Mouse (Mus musculus) midbrain, postnatal 0 days (tissue): Measurements from ENCODE around the gene Rpl23a. TPM values are rescaled to one million over a fixed set of nuclear protein-coding genes. Genes with fewer than 3 reads are reported as not detected.
A peak's percentile ranks its signal among the peaks of the same experiment; 100 is the strongest.

Experiments
- ATAC-seq: fragments of 200-750 bp; cut with Nextera tagmentation; 2 replicates; pipeline ENCODE4 v1.8.0; 2017; ENCODE audit warnings: moderate number of reproducible peaks, mild to moderate bottlenecking, moderate TSS enrichment, moderate library complexity; ENCODE audit not compliant: low FRiP score
- DNase-seq: peaks from one replicate; pipeline ENCODE4 v3.0.0-alpha.2; 2015; ENCODE audit warnings: low spot score
- H3K27ac ChIP-seq: fragments of 300-500 bp; sonication (generic); 2 replicates; pipeline ENCODE4 v1.5.1; 2014; ENCODE audit warnings: low read depth, mild to moderate bottlenecking, low read length, mixed read lengths
- H3K27me3 ChIP-seq: fragments of 300-500 bp; sonication (generic); 2 replicates; pipeline ENCODE4 v1.6.1; 2014; ENCODE audit warnings: low read length, control low read depth, mixed read lengths; ENCODE audit not compliant: insufficient read depth
- H3K36me3 ChIP-seq: fragments of 300-500 bp; sonication (generic); 2 replicates; pipeline ENCODE4 v1.6.1; 2014; ENCODE audit warnings: low read length, control low read depth, mixed read lengths; ENCODE audit not compliant: insufficient read depth
- H3K4me1 ChIP-seq: fragments of 300-500 bp; sonication (generic); 2 replicates; pipeline ENCODE4 v1.6.1; 2014; ENCODE audit warnings: mild to moderate bottlenecking, control low read depth, antibody characterized with exemption, low read length, mixed read lengths; ENCODE audit not compliant: insufficient read depth
- H3K4me2 ChIP-seq: fragments of 300-500 bp; sonication (generic); 2 replicates; pipeline ENCODE4 v1.6.1; 2014; ENCODE audit warnings: low read depth, mild to moderate bottlenecking, low read length, mixed read lengths; ENCODE audit not compliant: poor library complexity, severe bottlenecking
- H3K4me3 ChIP-seq: fragments of 300-500 bp; sonication (generic); 2 replicates; pipeline ENCODE4 v1.5.1; 2014; ENCODE audit warnings: low read depth, mild to moderate bottlenecking, low read length, moderate library complexity
- H3K9ac ChIP-seq: fragments of 300-500 bp; sonication (generic); replicated peaks from 2 replicates; pipeline ENCODE4 v1.6.1; 2014; ENCODE audit warnings: mild to moderate bottlenecking, low read length, moderate library complexity, mixed read lengths; ENCODE audit not compliant: poor library complexity, severe bottlenecking
- H3K9me3 ChIP-seq: fragments of 300-500 bp; sonication (generic); 2 replicates; pipeline ENCODE4 v1.6.1; 2016; ENCODE audit warnings: low read length, control low read depth
- CTCF ChIP-seq: IDR thresholded peaks from 2 replicates; pipeline ENCODE4 v1.5.1; 2016; ENCODE audit warnings: antibody characterized with exemption, mild to moderate bottlenecking
- WGBS: fragments of 180-500 bp; shearing (Covaris S2); extraction: QIAGEN DNeasy Blood & Tissue Kit; methylation state at CpG from one replicate; pipeline ENCODE4 v1.1.7; 2014; 5-methylcytosine and 5-hydroxymethylcytosine counted together
- polyA plus RNA-seq: library from polyadenylated mRNA; unstranded; fragments of >200 nt; fragmentation: Nextera tagmentation; extraction: Ambion mirVana; gene quantifications from 2 replicates; pipeline ENCODE4 v1.2.1, GENCODE M21; 2015
- total RNA-seq: library from RNA; depleted of rRNA; stranded (reverse); fragments of >200 nt; gene quantifications from 2 replicates; pipeline ENCODE4 v1.2.3, GENCODE M21; 2014

Gene Rpl23a
- total and polyA plus RNA-seq, 2 experiments from 2014 or later = 860 to 863 TPM

- H3K4me1 ChIP-seq = peaks cover 7% of the 10 kb centered on the region; the same call in 1 of the 2 replicates
- WGBS = 88% methylated on average over 19 of the region's 19 CpGs
- H3K27ac ChIP-seq = no peak overlapping the region
- TF ChIP-seq CTCF = no peak
- ATAC-seq = no peak
- H3K27me3 ChIP-seq = no peaks in the 10 kb centered on the region
- no peak overlapping the region for H3K9ac ChIP-seq
- no peaks in the 10 kb centered on the region for H3K36me3 ChIP-seq
- DNase-seq = no peak
- no peaks in the 10 kb centered on the region for H3K9me3 ChIP-seq
- no peak overlapping the region for H3K4me3 ChIP-seq
- no peak overlapping the region for H3K4me2 ChIP-seq
Measured at GRCm38 (mm10) chr11:78172748-78173383, 10.5 kb downstream of the Rpl23a start.

GRCm38 (mm10) chr11:78172034-78172747 is 11.2 kb downstream of the Rpl23a start:
- TF ChIP-seq CTCF = peak; percentile 57
- peak; percentile 38 for DNase-seq
- Histone ChIP-seq H3K27ac (no peak overlapping the region), H3K9ac (no peak overlapping the region), H3K4me1 (peaks cover 4% of the 10 kb centered on the region; the same call in 1 of the 2 replicates), H3K36me3 (no peaks in the 10 kb centered on the region), H3K27me3 (no peaks in the 10 kb centered on the region), H3K4me2 (no peak overlapping the region), H3K9me3 (no peaks in the 10 kb centered on the region), H3K4me3 (no peak overlapping the region)
- ATAC-seq = no peak
- 85% methylated on average over 16 of the region's 16 CpGs for WGBS

- WGBS = 60% methylated on average over 4 of the region's 4 CpGs
- Histone ChIP-seq H3K27ac (no peak overlapping the region), H3K27me3 (no peaks in the 10 kb centered on the region), H3K4me3 (no peak overlapping the region), H3K4me2 (no peak overlapping the region), H3K9ac (no peak overlapping the region), H3K4me1 (no peaks in the 10 kb centered on the region), H3K36me3 (no peaks in the 10 kb centered on the region), H3K9me3 (no peaks in the 10 kb centered on the region)
- peak; percentile 19; the same call in 1 of the 2 replicates for TF ChIP-seq CTCF
- ATAC-seq (no peak), DNase-seq (no peak)
Measured at GRCm38 (mm10) chr11:78171328-78171727, 12.1 kb downstream of the Rpl23a start.

GRCm38 (mm10) chr11:78170306-78170705 is 13.1 kb downstream of the Rpl23a start:
- Histone ChIP-seq H3K27ac (no peak overlapping the region), H3K4me2 (no peak overlapping the region), H3K4me3 (no peak overlapping the region), H3K4me1 (peaks cover 7% of the 10 kb centered on the region; the same call in 1 of the 2 replicates), H3K27me3 (no peaks in the 10 kb centered on the region), H3K36me3 (no peaks in the 10 kb centered on the region), H3K9me3 (no peaks in the 10 kb centered on the region), H3K9ac (no peak overlapping the region)
- no peak for TF ChIP-seq CTCF
- no peak for DNase-seq
- no peak for ATAC-seq
- 93% methylated on average over 15 of the region's 15 CpGs for WGBS

- TF ChIP-seq CTCF = no peak
- H3K27me3 ChIP-seq = no peaks in the 10 kb centered on the region
- no peak overlapping the region for H3K4me2 ChIP-seq
- WGBS = 62% methylated on average over 19 of the region's 19 CpGs
- no peaks in the 10 kb centered on the region for H3K9me3 ChIP-seq
- ATAC-seq = no peak
- no peak overlapping the region for H3K9ac ChIP-seq
- DNase-seq = no peak
- no peak overlapping the region for H3K27ac ChIP-seq
- H3K36me3 ChIP-seq = no peaks in the 10 kb centered on the region
- H3K4me3 ChIP-seq = no peak overlapping the region
- H3K4me1 ChIP-seq = peaks cover 7% of the 10 kb centered on the region; the same call in 1 of the 2 replicates
Measured at GRCm38 (mm10) chr11:78168541-78169468, 14.6 kb downstream of the Rpl23a start.
